Mouse (Mus musculus): ENCODE results near the gene Sept7.
"Not testable (repeated sequence)": the region's sequence is repeated elsewhere in the genome, so short reads cannot be mapped to it uniquely, and the experiment has no call there.

The Sept7 gene

GRCm38 (mm10) chr9:25253478-25253824 is 1.2 kb downstream of the Sept7 start:
- DNase-seq (ENCODE audit: low spot score) = no peak

- DNase-seq (ENCODE audit: low spot score) = no peak
Measured at GRCm38 (mm10) chr9:25260411-25260810, 8.2 kb downstream of the Sept7 start.

- no peak for DNase-seq (ENCODE audit: low spot score)
Measured at GRCm38 (mm10) chr9:25260979-25261378, 8.7 kb downstream of the Sept7 start.

- DNase-seq (ENCODE audit: low spot score) = no peak
Measured at GRCm38 (mm10) chr9:25262087-25262486, 9.8 kb downstream of the Sept7 start.

GRCm38 (mm10) chr9:25265795-25266194 is 13.6 kb downstream of the Sept7 start:
- DNase-seq (ENCODE audit: low spot score) = no peak

GRCm38 (mm10) chr9:25267133-25267532 is 14.9 kb downstream of the Sept7 start:
- DNase-seq (ENCODE audit: low spot score) = no peak

- no peak for DNase-seq (ENCODE audit: low spot score)
Measured at GRCm38 (mm10) chr9:25267574-25267973, 15.3 kb downstream of the Sept7 start.

- no peak for DNase-seq (ENCODE audit: low spot score)
Measured at GRCm38 (mm10) chr9:25271902-25272301, 19.7 kb downstream of the Sept7 start.

GRCm38 (mm10) chr9:25289796-25290195 is 37.6 kb downstream of the Sept7 start:
- no peak for DNase-seq (ENCODE audit: low spot score)

GRCm38 (mm10) chr9:25309505-25310182 is 57.4 kb downstream of the Sept7 start:
- peak; percentile 47 for DNase-seq (ENCODE audit: low spot score)

- no peak for DNase-seq (ENCODE audit: low spot score)
Measured at GRCm38 (mm10) chr9:25314304-25314703, 62.1 kb downstream of the Sept7 start.

- peak; percentile 13 for DNase-seq (ENCODE audit: low spot score)
Measured at GRCm38 (mm10) chr9:25317827-25318505, 65.7 kb downstream of the Sept7 start.

- not testable (repeated sequence) for DNase-seq (ENCODE audit: low spot score)
Measured at GRCm38 (mm10) chr9:25319676-25320075, 67.4 kb downstream of the Sept7 start.

GRCm38 (mm10) chr9:25327727-25328370 is 75.6 kb downstream of the Sept7 start:
- DNase-seq (ENCODE audit: low spot score) = no peak

GRCm38 (mm10) chr9:25328946-25329723 is 76.9 kb downstream of the Sept7 start:
- DNase-seq (ENCODE audit: low spot score) = no peak

- no peak for DNase-seq (ENCODE audit: low spot score)
Measured at GRCm38 (mm10) chr9:25337436-25338198, 85.4 kb downstream of the Sept7 start.

GRCm38 (mm10) chr9:25340412-25340811 is 88.2 kb downstream of the Sept7 start:
- no peak for DNase-seq (ENCODE audit: low spot score)

- no peak for DNase-seq (ENCODE audit: low spot score)
Measured at GRCm38 (mm10) chr9:25353775-25354174, 101.5 kb downstream of the Sept7 start.

GRCm38 (mm10) chr9:25355806-25356205 is 103.6 kb downstream of the Sept7 start:
- no peak for DNase-seq (ENCODE audit: low spot score)

- no peak for DNase-seq (ENCODE audit: low spot score)
Measured at GRCm38 (mm10) chr9:25357589-25357988, 105.3 kb downstream of the Sept7 start.

GRCm38 (mm10) chr9:25358018-25358417 is 105.8 kb downstream of the Sept7 start:
- no peak for DNase-seq (ENCODE audit: low spot score)

Measured in MN1 (cell line).